Mouse (Mus musculus): ENCODE data around the gene Rbfox3. TPM values are rescaled to one million over a fixed set of nuclear protein-coding genes. Genes with fewer than 3 reads are reported as not detected.
"Not testable (repeated sequence)": the region's sequence is repeated elsewhere in the genome, so short reads cannot be mapped to it uniquely, and the experiment has no call there.

The Rbfox3 gene
- total RNA-seq, 2 experiments from 2014 or later, result 185 to 192 TPM

- DNase-seq, result peak; percentile 79
- intact Hi-C loops (cut with DNase I), result no loop called here
These were observed 78.5 kb downstream of the Rbfox3 start for GRCm38 (mm10) chr11:118832793-118833481.

GRCm38 (mm10) chr11:118831730-118832129, 79.7 kb downstream of the Rbfox3 start:
- DNase-seq, result peak; percentile 23
- intact Hi-C loops (cut with DNase I), result no loop called here

- DNase-seq, result no peak
- intact Hi-C loops (cut with DNase I), result no loop called here
These were observed 85.9 kb downstream of the Rbfox3 start for GRCm38 (mm10) chr11:118825280-118826094.

GRCm38 (mm10) chr11:118821353-118821752, 90.0 kb downstream of the Rbfox3 start:
- DNase-seq, result no peak
- intact Hi-C loops (cut with DNase I), result no loop called here

GRCm38 (mm10) chr11:118818528-118818927, 92.9 kb downstream of the Rbfox3 start:
- no peak for DNase-seq
- intact Hi-C loops (cut with DNase I), result no loop called here

GRCm38 (mm10) chr11:118815118-118815517, 96.3 kb downstream of the Rbfox3 start:
- no peak for DNase-seq
- intact Hi-C loops (cut with DNase I), result no loop called here

GRCm38 (mm10) chr11:118813942-118814341, 97.5 kb downstream of the Rbfox3 start:
- intact Hi-C loops (cut with DNase I), result no loop called here
- no peak for DNase-seq

GRCm38 (mm10) chr11:118811404-118811803, 100.0 kb downstream of the Rbfox3 start:
- intact Hi-C loops (cut with DNase I), result no loop called here
- DNase-seq, result no peak

- DNase-seq, result no peak
- intact Hi-C loops (cut with DNase I), result no loop called here
These were observed 103.9 kb downstream of the Rbfox3 start for GRCm38 (mm10) chr11:118807511-118807910.

- intact Hi-C loops (cut with DNase I), result no loop called here
- peak; percentile 81 for DNase-seq
These were observed 116.4 kb downstream of the Rbfox3 start for GRCm38 (mm10) chr11:118794856-118795602.

GRCm38 (mm10) chr11:118793639-118794021, 117.8 kb downstream of the Rbfox3 start:
- intact Hi-C loops (cut with DNase I), result no loop called here
- peak; percentile 75 for DNase-seq

- DNase-seq, result peak; percentile 85
- intact Hi-C loops (cut with DNase I), result no loop called here
These were observed 118.3 kb downstream of the Rbfox3 start for GRCm38 (mm10) chr11:118792916-118793638.

- intact Hi-C loops (cut with DNase I), result no loop called here
These were observed 119.1 kb downstream of the Rbfox3 start for GRCm38 (mm10) chr11:118792163-118792915.

GRCm38 (mm10) chr11:118791391-118791790, 120.0 kb downstream of the Rbfox3 start:
- no peak for DNase-seq
- intact Hi-C loops (cut with DNase I), result no loop called here

More at GRCm38 (mm10) chr11:118792163-118792915, 119.1 kb downstream of the Rbfox3 start:
- DNase-seq, result peak; percentile 40

GRCm38 (mm10) chr11:118788091-118788490, 123.3 kb downstream of the Rbfox3 start:
- intact Hi-C loops (cut with DNase I), result no loop called here
- DNase-seq, result no peak

- intact Hi-C loops (cut with DNase I), result no loop called here
- DNase-seq, result no peak
These were observed 128.7 kb downstream of the Rbfox3 start for GRCm38 (mm10) chr11:118782677-118783076.

GRCm38 (mm10) chr11:118775753-118776152, 135.6 kb downstream of the Rbfox3 start:
- intact Hi-C loops (cut with DNase I), result no loop called here

GRCm38 (mm10) chr11:118774777-118775176, 136.6 kb downstream of the Rbfox3 start:
- intact Hi-C loops (cut with DNase I); DNase-seq: not testable (repeated sequence)

More at GRCm38 (mm10) chr11:118775753-118776152, 135.6 kb downstream of the Rbfox3 start:
- peak; percentile 70 for DNase-seq

- no peak for DNase-seq
- intact Hi-C loops (cut with DNase I), result no loop called here
These were observed 138.3 kb downstream of the Rbfox3 start for GRCm38 (mm10) chr11:118773076-118773583.

Measured in left cerebral cortex, postnatal 4 days (tissue).